Mouse (Mus musculus) R1 (cell line): Measurements from ENCODE around the gene Aldh8a1.

ENCODE experiments used
- DNase-seq: peaks from one replicate; pipeline ENCODE4 v3.0.0-alpha.2; 2018; ENCODE audit warnings: low read depth, low spot score

The Aldh8a1 gene

DNA sequence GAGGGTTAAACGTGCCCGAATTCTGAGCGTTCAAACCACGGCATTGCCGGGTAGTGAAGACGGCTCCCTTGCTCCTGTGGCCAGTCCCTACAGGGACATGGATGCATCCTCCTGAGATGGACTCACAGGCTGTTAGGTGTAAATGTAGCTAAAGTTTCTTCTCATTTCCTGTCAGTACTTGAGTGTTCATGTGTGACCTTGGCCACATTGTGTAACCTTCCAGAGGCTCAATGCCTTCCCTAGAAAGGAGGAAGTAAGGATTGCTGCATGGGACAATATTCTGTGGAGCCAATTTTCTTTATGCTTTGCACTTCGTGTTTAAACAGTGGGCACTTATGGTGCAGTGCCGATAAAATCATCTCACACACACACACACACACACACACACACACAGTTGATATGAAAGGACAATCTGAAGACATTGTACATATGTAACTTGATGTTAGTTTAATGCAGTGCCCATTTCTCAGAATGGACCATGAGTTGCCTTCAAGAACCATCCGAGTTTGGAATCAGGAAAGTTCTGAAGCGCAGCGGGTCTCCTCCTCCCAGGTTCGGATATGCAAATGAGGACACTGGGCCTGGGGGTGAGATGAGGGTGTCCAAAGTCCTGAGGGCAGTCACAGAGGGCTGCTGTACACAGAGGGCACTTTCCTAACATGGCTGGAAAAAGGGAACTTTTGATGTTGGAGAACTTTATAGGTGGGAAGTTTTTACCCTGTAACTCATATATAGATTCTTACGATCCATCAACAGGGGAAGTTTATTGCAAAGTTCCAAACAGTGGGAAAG, at the start of gene Aldh8a1:
Gene Aldh8a1, plus strand, starts transcription at position 610 of the 792 bp plus-strand sequence.
- DNase-seq: no peak

DNA sequence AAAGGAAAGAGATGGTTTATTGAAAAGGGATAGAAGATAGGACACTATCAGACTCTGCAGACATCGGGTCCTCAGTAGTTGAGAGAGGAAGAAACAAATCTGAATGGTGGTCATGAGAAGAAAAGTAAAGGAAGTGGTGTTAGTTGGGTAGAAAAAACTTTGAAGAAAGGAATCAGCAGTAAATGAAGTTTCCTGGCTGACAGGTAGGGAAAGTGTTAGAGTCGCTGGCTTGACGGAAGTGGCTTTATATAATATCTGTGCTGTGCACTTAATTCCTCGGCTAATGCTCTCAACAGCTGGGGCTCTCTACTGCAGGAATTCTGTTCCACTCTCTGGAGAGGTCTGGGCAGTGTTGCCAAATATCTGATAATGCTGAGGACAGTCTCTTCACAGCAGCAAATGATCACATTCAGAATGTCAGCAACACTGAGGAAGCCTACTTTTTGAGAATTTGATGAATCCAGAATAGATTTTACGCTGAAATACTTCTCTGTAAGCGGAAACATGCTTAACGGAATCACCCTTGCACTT, 49.4 kb upstream of the Aldh8a1 start:
- DNase-seq: no peak

DNA sequence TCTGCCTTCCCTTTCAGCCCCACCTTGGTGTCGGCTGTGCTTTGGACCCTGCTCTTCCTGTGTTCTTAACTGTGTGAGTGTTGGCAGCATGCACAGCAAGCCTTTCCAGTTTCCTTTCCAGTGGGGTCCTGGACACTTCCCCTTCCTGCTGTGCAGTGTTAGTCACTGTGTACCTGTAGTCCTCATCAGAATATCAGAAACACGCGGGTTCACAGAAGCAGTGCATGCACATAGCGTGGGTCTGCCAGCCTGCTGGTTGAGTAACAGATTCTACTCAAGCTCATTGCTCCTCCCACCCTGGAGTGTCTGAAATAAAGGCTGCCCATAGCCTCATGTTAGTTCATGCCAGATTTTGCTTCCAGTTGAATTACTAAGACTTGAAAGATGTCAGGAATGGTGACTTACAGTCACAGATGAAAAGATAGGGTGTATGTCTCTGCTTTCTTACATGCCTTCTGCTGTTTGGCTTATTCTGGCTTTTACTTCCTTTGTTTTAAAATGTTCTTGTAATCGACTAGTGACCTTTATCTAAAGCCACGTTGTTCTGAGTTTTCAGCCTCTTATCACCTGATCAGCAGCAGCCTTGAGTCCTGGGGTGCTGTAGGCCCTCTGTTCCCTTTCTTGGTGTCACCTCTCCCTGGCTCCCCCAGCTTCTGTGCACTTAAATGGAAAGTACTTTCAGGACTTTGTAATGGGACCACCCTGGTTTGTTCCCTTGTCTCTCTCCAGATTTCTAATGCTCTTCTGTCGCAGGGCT, 42.6 kb upstream of the Aldh8a1 start:
- no peak for DNase-seq

DNA sequence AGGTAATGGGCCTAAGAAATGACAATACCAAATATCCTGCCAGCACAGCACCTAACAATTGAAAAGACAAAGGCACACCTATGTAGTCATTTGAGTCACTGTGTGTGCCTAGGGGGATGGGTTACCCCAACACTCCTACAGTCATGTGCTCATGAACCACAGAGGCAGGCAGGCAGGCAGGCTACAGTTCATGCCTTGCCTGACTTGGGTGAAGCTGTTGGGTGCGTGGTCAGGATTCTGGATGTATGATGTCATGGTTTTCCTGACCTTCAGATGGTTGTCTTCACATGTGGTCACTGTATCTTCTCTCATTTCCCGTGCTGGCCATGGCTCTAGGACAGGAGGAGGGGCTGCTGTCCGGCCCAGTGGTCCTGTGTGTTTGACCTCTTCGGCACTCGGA, 41.6 kb upstream of the Aldh8a1 start:
- DNase-seq: no peak

DNA sequence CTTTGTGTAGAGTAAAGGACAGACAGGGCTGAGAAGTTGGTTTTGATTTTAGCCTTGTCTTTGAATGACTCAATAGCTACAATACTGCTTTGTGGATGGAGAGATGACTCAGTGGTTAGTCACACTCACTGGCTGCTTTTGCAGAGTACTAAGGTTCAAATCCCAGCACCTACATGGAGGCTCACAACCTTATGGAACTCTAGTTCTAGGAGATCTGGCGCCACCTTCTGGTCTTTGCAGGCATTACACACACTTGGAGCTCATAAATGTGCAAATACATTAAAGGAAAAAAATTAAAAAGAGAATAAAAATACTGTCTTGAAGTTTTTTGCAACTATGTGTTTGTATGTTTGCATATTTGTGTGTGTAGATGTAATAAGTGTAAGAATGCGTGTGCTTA, 39.9 kb upstream of the Aldh8a1 start:
- peak; percentile 78 for DNase-seq

DNA sequence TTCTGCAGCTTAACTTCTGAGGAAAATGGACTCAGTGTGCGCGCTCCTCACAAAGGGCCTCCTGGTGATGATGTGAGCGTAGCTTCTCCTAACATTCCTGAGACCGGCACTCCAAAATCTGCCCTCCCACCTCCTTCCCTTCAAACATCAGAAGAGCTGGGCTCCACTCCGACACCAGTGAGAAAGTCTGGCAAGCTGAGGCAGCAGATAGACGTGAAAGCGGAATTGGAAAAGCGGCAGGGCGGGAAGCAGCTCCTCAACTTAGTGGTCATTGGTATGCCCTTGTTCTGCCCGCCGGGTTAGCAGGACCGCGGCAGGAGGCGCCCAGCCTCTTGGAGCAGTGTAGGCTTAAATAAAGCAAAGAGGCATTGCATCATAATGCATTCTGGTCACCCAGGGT, 35.4 kb upstream of the Aldh8a1 start:
- DNase-seq: peak; percentile 43

DNA sequence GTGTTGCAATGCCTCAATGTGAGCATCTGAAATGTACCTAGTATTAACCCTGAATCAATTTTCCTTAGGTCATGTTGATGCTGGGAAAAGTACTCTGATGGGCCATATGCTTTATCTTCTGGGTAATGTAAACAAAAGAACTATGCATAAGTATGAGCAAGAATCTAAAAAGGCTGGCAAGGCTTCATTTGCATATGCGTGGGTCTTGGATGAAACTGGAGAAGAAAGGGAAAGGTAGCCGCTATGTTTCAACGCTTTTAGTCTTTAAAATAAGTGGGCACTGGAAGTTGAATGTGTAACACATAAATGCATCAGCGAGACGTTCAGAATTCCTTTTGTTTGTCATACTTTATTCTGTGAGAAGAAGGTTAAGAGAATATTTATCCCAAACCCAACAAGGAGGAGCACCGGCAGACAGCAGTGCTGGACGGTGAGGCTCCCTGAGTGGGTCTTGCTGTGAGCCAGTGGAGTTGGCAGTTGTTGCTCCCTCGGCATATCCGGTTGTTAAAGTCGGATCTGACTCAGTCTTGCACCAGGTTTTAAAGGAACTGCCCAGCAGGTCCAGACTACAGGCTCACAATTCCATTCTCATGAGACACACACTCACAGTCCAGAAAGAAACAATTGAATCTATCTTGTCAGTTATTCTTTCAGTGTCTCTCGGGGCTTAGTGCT, 34.6 kb upstream of the Aldh8a1 start:
- DNase-seq: peak; percentile 46

DNA sequence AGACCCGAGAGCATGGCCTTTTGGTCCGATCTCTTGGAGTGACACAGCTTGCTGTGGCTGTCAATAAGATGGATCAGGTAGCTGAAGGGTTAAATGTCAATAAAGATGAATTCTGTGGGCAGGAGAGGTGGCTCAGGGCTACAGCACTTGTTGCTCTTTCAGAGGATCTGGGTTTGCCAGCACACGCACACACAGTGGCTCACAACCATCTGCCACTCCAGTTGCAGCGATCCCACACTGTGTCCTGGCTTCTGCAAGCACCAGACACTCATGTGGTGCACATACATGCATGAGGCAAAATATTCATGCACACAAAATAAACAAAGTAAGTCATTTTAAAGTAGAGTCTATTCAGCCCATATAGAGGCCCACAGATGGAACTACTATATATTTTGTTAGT, 29.8 kb upstream of the Aldh8a1 start:
- DNase-seq: no peak

DNA sequence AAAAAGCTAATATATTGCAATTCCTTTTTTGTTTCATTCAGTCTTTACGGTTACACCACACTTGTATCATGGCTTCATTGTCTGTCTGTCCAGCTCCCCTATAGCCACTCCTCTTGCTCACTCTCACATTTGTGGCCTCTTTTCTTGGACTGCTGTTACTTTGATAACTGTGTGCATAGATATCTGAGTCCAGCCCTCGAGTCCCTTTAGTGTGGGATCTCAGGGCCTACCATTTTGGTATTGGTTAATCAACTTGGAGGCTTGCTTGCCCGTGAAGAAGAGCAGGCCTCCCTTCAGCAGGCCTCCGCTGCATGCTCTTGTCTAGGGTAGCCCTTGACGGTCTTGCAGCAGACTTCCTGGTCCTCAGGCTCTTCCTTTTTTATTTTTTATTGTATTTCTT, 27.6 kb upstream of the Aldh8a1 start:
- no peak for DNase-seq

DNA sequence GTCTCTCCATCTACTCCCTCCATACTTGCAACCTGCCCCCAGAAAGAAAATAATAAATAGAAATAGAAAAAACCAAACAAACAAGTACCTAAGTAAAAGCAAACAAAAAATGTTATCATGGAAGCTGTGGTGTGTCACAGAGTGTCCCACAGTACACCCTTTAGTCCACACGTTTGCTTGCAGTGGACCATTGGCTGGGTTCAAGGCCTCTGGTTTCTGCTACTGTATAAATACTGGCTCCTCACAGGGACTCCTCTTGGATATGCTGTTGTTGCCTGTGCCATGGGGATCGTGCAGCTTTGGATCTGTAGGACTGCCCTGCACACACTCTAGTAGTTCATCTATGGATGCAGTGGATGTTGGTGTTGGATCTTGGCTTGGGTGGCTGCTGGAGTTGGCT, 27.1 kb upstream of the Aldh8a1 start:
- DNase-seq: no peak

DNA sequence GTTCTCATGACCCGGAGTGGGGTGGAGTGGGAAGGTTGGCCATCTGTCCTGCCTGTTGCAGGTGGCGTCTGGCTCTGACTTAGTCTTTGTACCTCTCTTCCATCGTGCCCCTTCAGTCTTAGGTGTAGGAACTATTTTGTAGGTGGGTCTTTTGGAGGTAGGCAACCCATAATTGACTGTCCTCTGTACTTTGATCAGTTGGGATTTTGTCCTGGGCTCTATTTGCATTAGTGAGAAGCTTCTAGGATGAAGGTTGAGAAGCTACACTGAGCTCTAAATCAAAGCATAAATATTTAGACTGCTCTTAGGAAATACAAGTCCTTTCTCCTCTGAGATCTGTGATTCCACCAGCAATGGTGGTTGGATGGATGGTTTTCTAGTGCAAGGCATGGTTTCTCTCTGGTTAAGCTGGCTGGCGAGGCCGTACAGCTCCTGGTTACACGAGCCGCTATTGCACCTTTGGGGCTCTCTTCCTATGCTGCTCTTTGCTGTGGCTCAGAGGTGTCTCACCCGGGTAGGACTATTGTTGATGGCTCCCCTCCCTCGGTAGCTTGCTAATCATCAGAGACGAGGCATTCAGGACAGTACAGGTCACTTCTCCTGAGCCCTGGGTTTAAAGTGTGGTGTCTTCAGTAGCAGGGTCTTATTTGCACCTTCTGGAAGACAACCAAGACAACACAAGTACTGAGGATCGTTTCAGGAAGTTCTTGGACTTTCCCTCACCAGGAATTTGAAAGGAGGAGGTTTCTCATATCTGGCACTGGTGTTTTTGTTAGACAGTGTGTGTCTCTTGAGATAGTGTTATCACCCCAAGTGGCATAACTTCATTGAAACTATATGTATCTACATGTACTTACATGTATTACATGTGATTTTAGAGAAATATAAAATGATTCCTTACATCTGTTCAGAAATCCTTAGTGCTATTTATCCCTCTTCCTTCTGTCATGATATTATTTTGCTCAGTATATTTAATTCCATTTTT, 26.3 kb upstream of the Aldh8a1 start:
- no peak for DNase-seq

DNA sequence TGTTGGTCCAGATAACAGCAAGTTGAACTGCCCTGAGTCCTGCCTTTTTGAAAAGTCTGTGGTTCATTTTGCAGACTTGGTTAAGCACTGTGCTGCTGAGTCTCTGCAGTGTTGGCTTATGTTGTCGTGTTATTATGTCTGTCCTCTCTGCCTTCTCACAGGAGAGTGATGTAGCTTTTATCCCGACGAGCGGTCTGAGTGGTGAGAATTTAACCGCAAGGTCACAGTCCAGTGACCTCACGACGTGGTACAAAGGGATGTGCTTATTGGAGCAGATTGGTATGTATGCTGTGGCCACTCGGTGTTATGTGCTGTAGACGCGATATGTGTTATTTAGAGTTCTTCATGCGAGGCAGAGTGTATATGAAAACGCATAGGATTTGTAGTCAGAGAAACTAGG, 25.3 kb upstream of the Aldh8a1 start:
- no peak for DNase-seq

DNA sequence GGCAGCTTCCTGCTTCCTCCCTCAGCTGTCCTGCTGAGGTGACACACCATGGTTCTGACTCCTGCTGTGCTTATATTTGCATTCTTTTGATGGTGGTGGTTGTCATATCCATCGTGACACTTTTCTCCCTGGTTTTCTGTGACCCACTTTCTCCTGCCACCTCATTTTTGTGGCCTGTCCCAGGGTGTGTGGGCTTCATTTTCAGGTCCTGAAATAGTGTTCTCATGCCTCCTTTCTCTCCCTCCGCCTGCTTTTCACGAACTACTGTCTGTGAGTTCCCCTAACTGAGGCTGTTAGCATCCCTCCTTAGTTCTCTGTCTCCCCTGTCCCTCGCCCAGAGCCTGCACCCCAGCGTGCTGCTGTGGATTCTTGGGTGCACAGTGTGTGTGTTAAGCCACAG, 23.2 kb upstream of the Aldh8a1 start:
- DNase-seq: no peak

DNA sequence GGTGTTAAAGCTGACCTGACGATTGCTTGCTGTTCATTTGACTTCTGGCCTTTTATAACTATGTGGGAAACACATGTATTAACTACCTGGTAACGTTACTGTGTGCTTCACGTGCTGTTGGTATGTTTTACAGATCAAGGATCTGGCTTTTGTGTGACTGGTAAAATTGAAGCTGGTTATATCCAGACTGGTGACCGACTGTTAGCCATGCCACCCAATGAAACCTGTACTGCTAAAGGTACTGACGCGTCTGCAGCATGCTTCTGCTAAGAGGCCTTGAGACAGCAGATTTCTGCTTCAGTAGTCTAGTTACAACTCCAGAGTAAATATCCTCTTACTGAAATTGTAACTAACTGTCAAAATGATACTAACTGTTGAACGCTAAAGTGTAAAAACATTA, 22.6 kb upstream of the Aldh8a1 start:
- DNase-seq: no peak

DNA sequence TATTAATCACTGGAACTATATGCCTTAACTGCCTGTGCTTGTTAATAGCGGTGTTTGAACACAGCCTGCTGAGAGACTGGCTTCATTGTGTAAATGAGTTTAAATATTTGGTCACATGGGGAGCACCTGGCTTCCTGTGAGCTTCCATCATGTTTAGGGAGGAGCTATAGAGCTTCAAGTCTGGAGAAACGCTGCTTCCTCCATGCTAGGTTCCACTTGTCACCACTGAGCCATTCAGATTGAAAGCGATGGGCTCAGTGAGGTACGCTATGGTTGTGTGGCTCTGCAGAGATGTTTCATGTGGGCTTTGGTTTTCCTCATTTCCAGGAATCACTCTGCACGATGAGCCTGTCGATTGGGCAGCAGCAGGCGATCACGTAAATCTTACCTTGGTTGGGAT, 19.1 kb upstream of the Aldh8a1 start:
- no peak for DNase-seq

DNA sequence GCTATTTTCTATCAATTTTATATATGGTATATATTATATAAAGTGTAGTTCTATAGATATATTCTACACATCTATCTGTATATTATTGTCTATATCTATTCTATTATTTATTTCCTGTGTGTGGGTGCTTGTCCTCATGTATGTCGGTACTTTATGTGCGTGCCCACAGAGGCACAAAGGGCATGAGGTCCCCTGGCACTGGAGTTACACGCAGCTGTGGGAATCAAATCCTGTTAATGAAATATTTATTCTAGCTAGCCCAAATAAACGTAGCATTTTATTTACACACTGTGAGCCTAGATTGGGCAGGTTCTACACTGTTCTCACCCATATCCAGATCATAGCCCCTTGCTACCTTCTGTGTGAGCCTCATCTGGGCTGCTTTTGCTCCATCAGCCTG, 18.0 kb upstream of the Aldh8a1 start:
- no peak for DNase-seq

DNA sequence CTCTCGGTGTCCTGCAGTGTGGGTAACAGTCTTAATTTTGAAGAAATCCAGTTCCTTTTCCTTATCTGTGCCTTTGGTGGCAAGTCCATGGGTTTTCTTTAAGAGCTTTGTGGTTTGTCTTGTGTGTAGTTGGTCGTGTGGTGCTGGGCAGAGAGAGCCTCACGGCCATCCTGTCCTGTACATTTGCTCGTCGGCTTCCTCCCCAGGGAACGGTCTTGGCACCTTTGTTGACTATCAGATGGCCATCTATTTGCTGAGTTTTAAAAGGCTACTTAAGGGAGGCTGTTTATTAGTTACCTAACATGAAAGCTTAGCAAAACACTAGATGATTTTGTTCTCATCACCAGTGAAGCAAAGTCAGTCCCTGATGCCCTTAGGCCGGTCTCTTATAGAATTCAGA, 15.2 kb upstream of the Aldh8a1 start:
- no peak for DNase-seq

DNA sequence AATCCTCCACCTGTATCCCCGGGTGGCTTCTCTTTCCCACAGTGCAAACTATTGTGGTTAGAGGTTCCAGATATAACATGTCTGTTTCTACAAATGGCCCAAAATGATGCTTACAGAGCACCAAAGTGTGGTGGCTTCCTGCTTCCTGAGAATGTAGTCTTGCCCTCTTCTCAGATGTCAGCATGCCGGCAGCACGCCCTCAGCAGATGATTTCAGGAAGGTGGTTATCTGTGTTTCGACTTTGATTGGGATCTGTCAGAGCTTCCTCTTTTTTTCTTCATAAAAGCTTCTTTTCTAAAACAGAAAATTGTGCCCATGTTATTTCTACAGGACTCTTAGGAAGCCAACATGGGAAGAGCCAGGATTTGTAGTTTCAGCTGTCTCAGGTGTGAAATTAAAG, 13.8 kb upstream of the Aldh8a1 start:
- no peak for DNase-seq

DNA sequence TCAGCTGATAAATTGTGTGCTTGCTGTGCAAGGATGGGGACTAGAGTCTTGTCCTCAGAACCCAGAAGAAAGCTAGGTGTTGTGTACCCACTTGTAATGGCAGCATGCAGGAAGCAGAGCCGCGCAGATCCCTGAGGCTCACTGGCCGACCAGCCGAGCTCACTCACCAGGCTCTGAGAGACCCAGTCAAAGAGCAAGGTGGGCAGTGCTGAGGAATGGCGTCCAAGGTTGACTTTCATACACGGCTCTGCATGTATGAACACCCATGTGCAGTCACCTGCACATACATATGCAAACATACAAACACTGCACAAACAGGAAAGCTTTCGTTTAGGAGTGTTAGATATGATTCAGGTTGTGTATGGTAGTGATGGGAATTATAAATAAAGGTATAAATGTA, 12.1 kb upstream of the Aldh8a1 start:
- no peak for DNase-seq

DNA sequence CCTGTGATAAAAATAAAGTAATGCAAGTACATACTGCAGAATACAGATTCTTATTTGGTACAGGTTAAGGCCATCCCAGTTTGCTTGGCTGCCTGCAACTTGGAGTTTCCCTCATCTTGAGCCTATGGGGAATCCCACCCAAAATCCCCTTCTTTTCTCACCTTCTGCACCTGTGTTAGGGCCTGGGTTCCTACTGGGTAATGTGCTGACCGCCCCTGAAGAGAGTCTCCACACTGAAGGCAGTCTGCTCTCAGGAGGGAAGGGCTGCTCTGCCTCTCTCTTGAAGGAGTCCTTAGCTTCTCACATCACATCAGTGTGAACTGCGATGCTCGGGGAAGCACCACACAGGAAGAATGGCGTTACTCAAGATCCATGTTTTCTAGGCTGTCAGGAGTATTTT, 11.2 kb upstream of the Aldh8a1 start:
- DNase-seq: no peak

DNA sequence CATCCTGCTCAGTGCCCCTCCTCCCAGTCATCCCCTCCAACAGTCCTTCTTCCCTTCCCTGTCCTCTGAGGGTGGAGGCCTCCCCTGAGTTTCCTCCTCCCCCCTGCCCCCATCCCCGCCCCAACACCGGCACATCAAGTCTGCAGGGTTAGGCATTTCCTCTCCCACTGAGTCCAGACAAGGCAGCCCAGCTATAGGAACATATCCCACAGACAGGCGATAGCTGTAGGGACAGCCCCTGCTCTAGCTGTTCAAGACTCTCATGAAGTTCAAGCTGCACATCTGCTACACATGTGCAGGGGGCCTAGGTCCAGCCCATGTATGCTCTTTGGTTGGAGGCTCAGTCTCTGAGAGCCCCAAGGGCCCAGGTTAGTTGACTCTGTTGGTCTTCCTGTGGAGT, 10.6 kb upstream of the Aldh8a1 start:
- no peak for DNase-seq
